Mouse (Mus musculus) spleen, adult 18-20 months (tissue): Measurements from ENCODE around the gene Ptrhd1.

Experiments
- DNase-seq, 2 experiments: peaks; one replicate each; pipeline ENCODE4 v3.0.0; 2022; ENCODE audit warnings: mixed read lengths in 2 of 2

Ptrhd1 gene

DNA sequence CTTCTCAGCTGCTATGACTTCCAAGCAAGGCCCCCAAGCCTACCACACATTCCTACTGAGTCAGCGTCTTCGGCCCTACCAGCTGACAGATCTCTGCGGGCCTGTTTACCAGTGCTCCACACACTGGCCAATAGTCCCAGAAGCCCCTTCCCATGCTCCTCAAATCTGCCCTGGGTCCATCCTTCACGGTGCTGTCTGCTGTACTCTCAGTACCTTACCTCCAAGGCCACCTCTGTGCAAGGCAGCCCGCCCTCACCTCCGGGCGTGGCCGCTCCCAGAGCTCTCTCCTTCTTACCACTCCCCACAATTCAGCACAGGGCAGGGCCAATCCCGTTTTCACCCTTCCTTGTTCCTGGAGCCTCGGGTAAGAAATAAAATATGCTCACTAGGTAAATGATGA, 11.9 kb downstream of the Ptrhd1 start:
- DNase-seq: no peak

DNA sequence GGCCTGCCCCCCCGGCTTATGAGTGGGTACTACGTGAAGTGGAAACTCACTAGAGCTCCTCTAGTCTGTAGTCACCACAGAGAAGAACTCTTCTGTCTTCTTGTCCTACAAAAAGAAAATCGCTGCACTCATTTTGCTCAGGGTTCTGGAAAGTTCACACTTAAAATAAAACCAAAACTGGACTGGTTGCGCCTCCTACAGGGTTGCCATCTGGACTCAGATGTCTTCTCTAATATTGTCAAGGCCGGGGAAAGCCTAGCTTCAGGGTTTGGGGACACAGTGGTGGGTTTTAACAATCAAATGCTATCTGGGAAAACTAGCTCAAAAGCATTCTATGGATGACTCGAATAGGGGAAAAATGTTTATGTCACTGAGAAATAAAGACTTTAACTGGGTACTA, 16.0 kb downstream of the Ptrhd1 start:
- DNase-seq: no peak

DNA sequence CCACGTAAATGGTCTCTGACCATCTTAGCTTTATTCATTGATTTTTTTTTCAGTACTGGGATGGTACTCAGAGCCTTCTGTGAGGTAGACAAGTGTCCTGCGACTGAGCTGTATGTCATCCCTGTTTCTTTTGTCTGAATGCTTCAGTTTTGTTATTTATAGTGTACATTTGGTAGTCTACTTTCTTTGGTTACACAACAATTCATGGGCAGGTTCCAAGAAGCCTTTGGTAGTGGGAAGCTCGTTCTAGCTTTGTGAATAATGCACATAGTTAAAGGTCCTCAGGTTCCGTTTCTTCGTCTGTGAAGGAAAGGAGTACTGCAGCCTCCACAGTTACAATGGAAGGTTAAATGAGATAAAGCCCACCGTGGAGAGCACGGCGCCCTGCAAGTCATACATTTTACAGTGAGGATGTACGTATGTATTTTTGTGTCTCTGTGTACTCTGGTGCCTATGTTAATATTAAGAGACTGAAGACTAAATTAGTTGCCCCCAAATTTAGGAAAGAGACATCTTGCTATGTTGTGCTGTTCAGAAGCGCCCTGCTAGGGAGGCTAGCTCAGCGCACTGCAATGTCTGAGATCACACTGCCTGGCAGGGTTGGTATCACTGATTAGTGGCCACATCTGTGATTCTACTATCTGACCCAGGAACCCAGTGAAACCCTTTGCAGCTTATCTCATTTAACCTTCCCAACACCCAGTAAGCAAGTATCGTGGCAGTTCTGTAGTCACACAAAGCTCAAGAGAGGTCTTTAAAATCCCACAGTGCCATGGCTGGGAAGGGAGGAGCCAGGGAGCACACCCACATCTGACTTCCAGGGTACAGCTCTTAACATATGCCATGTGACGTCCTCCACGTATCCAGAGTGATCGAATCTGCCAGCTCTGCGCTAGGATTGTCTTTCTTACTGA, 19.2 kb downstream of the Ptrhd1 start:
- no peak for DNase-seq

DNA sequence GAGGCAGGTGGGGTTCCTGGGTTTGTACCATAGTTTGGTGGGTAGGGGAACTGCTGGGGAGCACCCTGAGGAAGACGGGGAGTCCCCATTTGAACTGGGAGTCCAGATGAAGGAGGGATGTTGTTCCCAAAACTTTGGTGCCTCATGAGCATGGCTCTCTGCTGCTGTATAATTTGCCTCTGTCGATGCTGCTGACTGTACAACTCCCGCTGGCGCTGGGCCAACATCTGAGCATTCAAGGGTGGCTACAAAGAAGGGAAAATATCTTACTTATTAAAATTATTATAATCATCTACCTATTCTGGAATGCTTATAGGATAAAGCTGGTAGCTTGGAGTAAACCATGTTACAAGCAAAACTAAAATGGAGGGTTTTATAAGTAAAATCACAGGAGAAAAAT, 33.9 kb downstream of the Ptrhd1 start:
- DNase-seq: no peak

DNA sequence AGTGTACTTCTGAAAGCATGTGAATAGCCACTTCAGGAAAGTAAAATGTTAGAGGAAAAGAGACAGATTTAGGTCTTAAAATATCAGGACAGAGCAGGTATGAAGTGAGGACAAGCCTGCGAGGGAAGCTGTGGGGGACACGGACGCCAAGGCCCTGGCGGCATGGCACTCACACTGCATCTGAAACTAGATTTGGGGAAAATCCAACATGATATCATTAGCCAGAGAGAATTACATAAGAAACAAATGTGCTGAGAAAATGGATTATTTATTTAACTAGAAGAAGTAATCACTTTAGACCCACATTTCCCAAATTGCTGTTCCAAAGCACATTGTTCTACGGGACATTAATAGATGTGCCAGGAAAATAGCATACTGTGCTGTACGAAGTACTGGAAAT, 37.3 kb downstream of the Ptrhd1 start:
- no peak for DNase-seq

DNA sequence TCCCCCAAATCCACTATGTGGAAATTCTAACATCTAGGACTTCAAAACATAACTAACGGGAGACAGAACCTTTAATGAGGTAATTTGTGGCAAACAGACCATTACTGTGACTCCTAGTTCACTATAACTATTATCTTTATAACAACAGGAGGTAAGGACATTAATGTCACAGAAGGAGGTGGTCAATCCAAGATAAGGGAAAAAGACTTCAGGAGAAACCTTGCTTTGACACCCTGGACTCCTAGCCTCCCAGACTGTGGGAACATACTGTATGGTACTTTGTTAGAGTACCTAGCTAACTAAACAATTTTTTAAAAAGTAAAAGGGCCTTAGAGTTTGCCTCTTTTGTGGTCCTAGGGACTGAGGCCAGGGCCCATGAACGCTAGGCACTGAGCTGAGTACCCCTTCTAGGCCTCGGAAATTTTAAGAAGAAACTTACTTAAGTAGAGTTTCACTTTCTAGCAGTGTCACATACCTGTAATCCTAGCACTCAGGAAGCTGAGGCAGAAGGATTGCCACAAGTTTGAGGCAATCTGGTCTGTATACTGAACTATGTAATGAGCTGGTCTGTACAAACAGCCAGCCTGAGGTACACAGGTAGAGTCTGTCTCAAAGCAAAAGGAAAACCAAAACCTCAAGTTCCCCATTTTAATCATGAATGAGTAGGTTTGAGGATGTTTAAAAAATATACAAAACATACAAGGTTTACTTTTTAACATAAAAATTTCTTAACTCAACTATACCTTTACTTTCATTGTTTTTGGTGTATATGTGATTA, 45.3 kb downstream of the Ptrhd1 start:
- DNase-seq: no peak

DNA sequence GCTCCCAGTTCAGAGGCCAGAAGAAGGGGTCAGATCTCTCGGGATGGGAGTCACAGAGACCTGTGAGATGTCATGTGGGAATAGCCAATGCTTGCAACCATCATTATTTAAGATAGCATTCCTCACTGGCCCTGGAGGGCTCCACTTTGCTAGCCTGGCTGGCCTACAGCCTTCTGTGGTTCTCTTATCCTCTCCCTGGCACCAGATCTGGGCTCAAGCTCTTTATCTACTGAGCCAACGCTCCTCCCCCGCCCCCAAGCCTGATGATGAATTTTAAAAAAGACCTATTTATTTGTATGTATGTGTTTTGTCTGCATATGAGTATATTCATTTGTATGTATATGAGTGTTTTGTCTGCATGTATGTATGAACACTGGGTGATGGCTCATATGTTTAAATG, 46.1 kb downstream of the Ptrhd1 start:
- DNase-seq: no peak

DNA sequence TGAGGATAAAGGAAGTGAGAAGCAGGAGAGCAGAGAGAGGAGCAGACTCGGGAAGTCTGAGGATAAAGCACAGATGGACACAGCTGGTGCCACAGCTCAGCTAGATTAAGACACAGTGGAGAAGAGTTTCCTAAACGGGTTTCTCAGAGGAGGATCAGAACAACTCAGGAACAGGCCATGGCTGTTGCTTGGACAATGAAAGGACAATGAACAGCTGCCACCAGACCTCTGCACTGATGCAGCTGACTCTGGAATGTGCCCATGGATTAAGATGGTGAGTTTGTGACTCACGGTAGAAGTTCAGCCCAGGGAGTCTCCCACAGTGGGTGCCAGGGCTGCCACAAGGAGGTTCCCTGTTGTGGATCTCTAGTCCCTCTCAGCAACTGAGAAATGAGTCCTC, 51.4 kb downstream of the Ptrhd1 start:
- DNase-seq: no peak
